Mouse (Mus musculus) telencephalon, adult 2 months (tissue): ENCODE data around the gene Gm37240.

Source experiments
- DNase-seq: peaks from one replicate; pipeline ENCODE4 v3.0.0-alpha.2; 2011; ENCODE audit warnings: low read depth, low spot score

Gene Gm37240

DNA sequence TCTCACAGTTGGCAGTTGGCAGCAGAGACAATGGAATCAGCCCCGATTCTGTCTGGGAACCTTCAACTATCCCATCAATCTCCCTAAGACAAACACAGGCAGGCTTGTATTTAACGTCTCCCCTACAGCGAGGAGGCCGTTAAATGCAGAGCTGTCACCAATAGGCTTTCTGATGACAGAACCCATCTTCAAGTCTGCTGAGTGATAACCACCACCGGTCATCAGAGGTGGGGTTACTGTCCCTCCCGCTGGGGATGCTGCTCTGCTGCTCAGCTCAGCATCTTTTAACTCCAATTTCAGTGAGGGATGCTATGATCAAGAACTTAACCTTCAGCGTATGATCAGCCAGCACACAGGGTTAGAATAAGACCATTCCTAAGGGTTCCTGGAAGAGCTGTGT lies 1409.1 kb downstream of the Gm37240 start:
- no peak for DNase-seq

GRCm38 (mm10) chr3:84477498-84477897 lies 1409.8 kb downstream of the Gm37240 start:
- no peak for DNase-seq

- DNase-seq: no peak
Observed at GRCm38 (mm10) chr3:84474981-84475775, 1412.1 kb downstream of the Gm37240 start.

DNA sequence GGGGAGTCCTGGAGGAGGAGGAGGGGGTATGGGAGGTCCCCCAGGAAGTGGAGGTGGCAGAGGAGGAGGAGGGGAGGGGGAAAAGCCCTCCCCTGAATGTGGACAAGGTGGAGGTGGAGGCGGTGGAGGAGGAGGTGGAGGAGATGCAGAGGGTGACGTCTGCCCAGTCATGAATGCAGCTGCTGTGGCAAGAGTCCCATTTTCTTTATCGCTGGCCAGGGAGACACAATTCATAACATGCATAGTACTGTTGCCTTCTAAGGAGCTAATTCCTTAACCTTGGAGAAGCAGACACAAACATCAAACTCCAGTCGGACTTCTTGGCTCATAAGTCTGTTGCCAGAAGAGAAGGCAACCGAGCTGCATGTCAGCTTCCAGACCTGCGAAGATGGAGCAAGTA lies 1412.9 kb downstream of the Gm37240 start:
- DNase-seq: no peak

DNA sequence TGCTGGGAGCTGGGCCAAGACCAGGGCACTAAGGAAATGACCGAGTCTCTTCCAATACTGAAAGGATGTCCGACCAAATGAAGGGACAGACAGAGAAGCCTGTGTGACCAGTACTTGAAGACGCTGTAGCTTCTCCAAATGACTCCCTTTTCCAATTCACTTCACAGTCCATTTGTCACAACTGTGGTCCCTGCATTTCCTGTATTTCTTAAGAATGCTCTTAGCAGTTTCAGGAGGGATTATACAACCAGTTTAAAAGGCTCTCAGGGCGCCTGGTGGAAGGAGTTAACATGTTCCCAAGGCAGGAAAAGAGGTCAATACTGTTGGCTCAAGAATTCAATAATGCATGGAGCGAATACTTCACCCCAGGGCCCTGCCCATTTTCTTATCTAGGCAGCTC lies 1414.4 kb downstream of the Gm37240 start:
- no peak for DNase-seq

DNA sequence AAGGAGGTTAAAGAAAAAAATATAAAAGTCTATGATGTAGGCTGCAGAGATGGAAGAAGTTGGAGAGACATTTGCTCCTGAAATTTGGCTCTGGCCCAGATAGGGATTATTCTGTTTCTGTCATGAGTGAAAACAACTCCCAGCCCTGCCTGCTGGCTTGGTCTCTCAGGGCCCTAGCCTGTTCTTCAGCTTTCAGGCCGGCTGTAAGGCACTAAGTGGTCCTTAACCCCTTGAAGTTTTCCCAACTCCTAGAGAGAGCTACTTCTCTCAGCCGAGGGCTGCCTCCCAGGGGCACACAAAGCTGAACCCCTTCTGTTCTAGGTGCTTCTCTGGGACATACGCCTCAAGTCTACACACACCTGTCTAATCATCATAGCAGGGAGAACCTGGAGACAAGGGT lies 1414.8 kb downstream of the Gm37240 start:
- DNase-seq: no peak

DNA sequence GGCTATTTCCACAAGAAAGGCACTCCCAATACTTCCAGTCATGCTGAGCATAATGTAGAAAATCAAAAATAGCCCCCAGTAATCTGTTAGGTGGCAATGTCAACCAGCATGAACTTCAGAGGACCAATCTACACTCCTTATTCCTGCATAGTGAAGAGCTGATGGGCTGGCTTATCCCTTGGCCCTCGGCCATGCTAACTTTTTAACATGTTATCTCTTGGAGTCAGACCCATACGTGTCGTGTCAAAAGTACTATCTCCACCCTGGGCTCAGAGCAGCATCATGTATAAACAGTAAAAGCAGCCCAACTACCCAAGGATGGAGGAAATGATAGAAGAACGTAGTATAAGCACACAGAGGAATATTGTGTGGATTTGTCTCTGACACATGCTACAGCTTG lies 1416.2 kb downstream of the Gm37240 start:
- DNase-seq: no peak

GRCm38 (mm10) chr3:84468111-84468453 lies 1419.2 kb downstream of the Gm37240 start:
- DNase-seq: no peak

GRCm38 (mm10) chr3:84467419-84468110 lies 1419.8 kb downstream of the Gm37240 start:
- no peak for DNase-seq

DNA sequence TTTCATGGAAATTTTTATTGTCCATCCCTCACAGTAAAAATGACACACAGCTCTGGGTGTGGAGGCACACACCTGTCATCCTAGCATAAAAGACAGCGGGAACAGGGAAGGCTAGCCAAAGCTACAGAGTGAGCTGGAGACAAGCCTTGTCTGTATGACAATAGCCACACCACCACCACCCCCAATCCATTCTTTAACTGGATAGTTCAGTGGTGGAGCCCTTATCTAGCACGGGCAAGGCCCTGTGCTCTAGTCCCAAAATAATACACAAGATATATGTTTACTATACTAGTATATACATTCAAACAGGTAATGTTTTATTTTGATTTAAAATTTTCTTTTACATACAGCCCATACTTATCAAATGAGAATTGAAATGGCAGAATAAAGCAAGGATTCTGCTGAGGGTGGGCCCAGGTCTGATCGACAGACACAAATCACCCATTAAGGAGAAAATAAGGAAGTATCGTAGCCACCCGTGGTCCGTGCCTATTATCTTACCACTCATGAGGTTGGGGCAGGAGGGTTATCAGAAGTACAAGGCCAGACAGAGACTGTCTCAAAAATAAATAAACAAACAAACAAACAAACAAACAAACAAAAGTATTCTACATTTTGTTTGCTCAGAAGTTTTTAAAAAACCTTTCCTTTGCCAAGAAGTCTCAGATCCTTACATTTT lies 1421.4 kb downstream of the Gm37240 start:
- DNase-seq: no peak

DNA sequence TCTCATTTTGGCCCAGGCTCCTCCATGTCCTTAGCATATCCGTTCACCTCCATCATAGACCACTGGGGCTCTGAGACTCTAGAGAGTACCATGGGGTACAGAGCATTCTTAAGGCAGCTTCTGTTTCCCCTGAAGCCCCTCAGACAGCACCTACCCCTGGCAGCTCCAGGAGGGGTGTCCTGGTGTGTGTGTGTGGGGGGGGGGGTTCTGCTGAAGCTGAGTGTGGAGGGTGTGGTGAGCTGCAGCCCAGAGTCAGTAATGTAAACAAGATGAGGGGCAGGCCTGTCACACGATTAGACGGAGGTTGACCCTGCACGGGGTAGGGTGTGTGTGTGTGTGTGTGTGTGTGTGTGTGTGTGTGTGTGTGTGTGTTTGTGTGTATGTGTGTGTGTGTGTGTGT lies 1425.6 kb downstream of the Gm37240 start:
- no peak for DNase-seq

- DNase-seq: no peak
Observed at GRCm38 (mm10) chr3:84460952-84461351, 1426.4 kb downstream of the Gm37240 start.

- no peak for DNase-seq
Observed at GRCm38 (mm10) chr3:84460499-84460898, 1426.8 kb downstream of the Gm37240 start.

DNA sequence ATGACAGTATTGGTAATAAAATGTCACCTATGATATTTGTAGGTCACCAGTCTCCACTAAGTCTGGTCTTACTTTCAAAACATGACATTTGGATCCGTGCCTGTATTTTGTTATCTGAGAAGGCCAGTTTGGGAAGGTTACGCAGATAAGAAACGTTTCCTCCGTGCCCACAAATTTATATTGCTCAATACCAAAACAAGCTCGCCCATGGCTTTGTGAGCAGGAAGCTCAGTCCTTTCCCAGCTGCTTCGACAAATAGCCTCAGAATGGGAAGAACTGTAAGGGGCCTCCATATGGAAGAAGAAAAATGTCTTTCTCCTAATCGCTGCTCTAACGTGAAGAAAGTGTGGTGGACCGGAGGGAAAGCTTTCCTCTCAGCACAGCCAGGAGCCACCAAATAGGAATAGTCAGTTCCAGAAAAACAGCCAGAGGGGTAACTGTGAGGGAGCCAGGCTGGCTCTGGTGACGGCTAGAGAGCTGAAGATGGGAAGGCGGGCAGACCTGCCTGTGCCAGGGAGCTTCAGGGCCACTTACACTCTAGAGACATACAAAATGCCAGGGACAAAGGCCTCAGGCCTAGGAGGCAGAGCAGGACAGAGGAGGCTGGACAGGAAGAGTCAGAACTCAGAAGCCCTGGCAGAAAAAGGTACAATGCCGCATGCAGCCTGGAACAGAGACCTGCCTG lies 1431.4 kb downstream of the Gm37240 start:
- no peak for DNase-seq

DNA sequence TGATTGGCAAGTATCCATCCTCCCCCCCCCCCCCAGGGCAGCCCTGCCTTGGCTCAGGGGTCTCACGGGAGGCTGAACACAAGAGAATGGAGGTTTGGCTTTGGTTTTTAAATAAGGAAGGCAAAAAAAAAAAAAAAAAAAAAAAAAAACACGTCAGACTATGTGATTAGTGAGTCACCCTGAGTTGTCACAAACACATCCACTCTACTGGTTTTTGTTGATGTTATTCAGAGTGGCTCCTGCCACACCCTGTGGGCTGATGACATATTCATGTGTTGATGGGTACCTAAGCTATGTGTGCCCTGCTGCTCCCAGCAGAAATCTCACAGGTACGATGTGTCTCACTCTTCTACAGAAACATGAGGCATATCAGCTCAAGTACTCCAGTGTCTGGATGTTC lies 1436.7 kb downstream of the Gm37240 start:
- DNase-seq: no peak

GRCm38 (mm10) chr3:84449015-84449414 lies 1438.3 kb downstream of the Gm37240 start:
- no peak for DNase-seq

DNA sequence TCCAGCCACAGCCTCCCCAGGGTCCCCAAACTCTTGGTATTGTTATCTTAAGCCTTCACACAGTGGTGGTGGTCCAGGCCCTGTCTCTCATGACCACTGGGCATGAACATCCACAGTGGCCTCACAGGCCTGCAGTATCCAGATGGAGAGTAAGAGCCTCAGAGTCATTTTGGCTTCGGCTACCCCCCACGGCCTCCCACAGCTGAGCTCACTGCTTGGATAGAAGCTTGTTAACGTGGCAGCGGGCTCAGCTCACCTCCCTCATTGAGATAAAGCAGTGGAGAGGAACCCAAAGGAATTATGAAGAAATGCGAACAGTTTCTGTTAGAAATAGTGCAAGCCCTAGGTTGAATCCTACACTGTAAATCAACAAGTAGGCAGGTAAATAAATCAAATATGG lies 1439.5 kb downstream of the Gm37240 start:
- DNase-seq: no peak
